Mouse (Mus musculus) forebrain, embryonic 10.5 days (tissue): ENCODE data around the gene Pdpn. TPM values are rescaled to one million over a fixed set of nuclear protein-coding genes. Genes with fewer than 3 reads are reported as not detected.
A peak's percentile ranks its signal among the peaks of the same experiment; 100 is the strongest.

Source experiments
- DNase-seq: peaks from one replicate; pipeline ENCODE4 v3.0.0-alpha.2; 2017; ENCODE audit warnings: low spot score; ENCODE audit errors: extremely low spot score
- H3K27ac ChIP-seq: fragments of 300-500 bp; sonication (generic); 2 replicates; pipeline ENCODE4 v1.5.1; 2016; ENCODE audit warnings: mild to moderate bottlenecking
- H3K27me3 ChIP-seq: fragments of 300-500 bp; sonication (generic); 2 replicates; pipeline ENCODE4 v1.6.1; 2016; ENCODE audit warnings: mild to moderate bottlenecking; ENCODE audit not compliant: poor library complexity, severe bottlenecking
- H3K36me3 ChIP-seq: fragments of 300-500 bp; sonication (generic); replicated peaks from 2 replicates; pipeline ENCODE4 v1.6.1; 2016; ENCODE audit warnings: mild to moderate bottlenecking, moderate library complexity
- H3K4me1 ChIP-seq: fragments of 300-500 bp; sonication (generic); 2 replicates; pipeline ENCODE4 v1.6.1; 2016
- H3K4me3 ChIP-seq: fragments of 300-500 bp; sonication (generic); 2 replicates; pipeline ENCODE4 v1.5.1; 2016; ENCODE audit warnings: mild to moderate bottlenecking, moderate library complexity
- H3K9me3 ChIP-seq: fragments of 300-500 bp; sonication (generic); 2 replicates; pipeline ENCODE4 v1.6.1; 2016; ENCODE audit warnings: mild to moderate bottlenecking, moderate library complexity
- WGBS: fragments of 180-500 bp; shearing (Covaris S2); methylation state at CpG from one replicate; pipeline ENCODE4 v1.1.7; 2016; 5-methylcytosine and 5-hydroxymethylcytosine counted together
- polyA plus RNA-seq: library from polyadenylated mRNA; unstranded; fragments of >200 nt; fragmentation: Nextera tagmentation; extraction: Ambion mirVana; gene quantifications from 2 replicates; pipeline ENCODE4 v1.2.1, GENCODE M21; 2016

Gene Pdpn
- polyA plus RNA-seq, 1 experiment from 2014 or later, result 64.9 TPM

GRCm38 (mm10) chr4:143324176-143324924 lies 25.0 kb upstream of the Pdpn start:
- Histone ChIP-seq H3K27ac (peak overlapping the region; percentile 68; the same call in 1 of the 2 replicates), H3K27me3 (no peaks in the 10 kb centered on the region), H3K4me1 (peaks cover 22% of the 10 kb centered on the region), H3K36me3 (peaks cover 7% of the 10 kb centered on the region; the same call in 1 of the 2 replicates), H3K9me3 (no peaks in the 10 kb centered on the region), H3K4me3 (no peak overlapping the region)
- WGBS, result 24% methylated on average over 8 of the region's 11 CpGs
- DNase-seq, result no peak

- Histone ChIP-seq H3K9me3 (no peaks in the 10 kb centered on the region), H3K4me3 (no peak overlapping the region), H3K4me1 (no peaks in the 10 kb centered on the region), H3K27ac (no peak overlapping the region), H3K36me3 (peaks cover 3% of the 10 kb centered on the region; the same call in 1 of the 2 replicates), H3K27me3 (no peaks in the 10 kb centered on the region)
- no peak for DNase-seq
- WGBS, result 85% methylated on average over 6 of the region's 6 CpGs
Measured at GRCm38 (mm10) chr4:143313299-143313698, 13.9 kb upstream of the Pdpn start.

GRCm38 (mm10) chr4:143311341-143311740 lies 12.0 kb upstream of the Pdpn start:
- Histone ChIP-seq H3K9me3 (no peaks in the 10 kb centered on the region), H3K4me3 (no peak overlapping the region), H3K27ac (no peak overlapping the region), H3K4me1 (peaks cover 2% of the 10 kb centered on the region; the same call in 1 of the 2 replicates), H3K36me3 (peaks cover 3% of the 10 kb centered on the region; the same call in 1 of the 2 replicates), H3K27me3 (no peaks in the 10 kb centered on the region)
- no peak for DNase-seq
- 41% methylated on average over 2 of the region's 2 CpGs for WGBS

GRCm38 (mm10) chr4:143305987-143306772 lies 6.8 kb upstream of the Pdpn start:
- H3K27me3 ChIP-seq, result peaks cover 11% of the 10 kb centered on the region; the same call in 1 of the 2 replicates
- H3K4me3 ChIP-seq, result no peak overlapping the region
- no peak overlapping the region for H3K27ac ChIP-seq
- peaks cover 7% of the 10 kb centered on the region; the same call in 1 of the 2 replicates for H3K36me3 ChIP-seq
- 79% methylated on average over 5 of the region's 5 CpGs for WGBS
- no peak for DNase-seq
- peaks cover 15% of the 10 kb centered on the region for H3K4me1 ChIP-seq
- no peaks in the 10 kb centered on the region for H3K9me3 ChIP-seq

DNA sequence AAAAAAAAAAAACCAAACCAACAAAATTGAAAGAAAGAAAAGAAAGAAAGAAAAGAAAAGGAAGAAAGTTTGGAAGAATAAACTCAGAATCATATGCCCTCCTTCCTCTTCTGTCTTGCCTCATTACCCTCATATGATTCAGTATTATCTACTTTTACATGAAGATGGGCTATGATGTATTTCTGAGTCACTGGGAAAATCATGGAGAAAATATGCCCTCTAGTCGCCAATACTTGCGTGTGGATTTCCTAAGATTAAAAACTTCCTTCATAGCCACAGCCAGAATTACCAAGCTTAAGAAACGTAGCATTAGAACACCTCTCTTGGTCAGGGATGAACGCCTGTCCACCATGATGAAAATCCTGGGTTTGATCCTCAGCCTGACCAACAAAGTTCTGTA lies 5.7 kb upstream of the Pdpn start:
- Histone ChIP-seq H3K36me3 (0 out of 2 replicates have a peak, but pooled peaks cover 4% of the 10 kb centered on the region), H3K9me3 (no peaks in the 10 kb centered on the region), H3K4me1 (peaks cover 26% of the 10 kb centered on the region), H3K4me3 (no peak overlapping the region), H3K27ac (no peak overlapping the region), H3K27me3 (peaks cover 14% of the 10 kb centered on the region; the same call in 1 of the 2 replicates)
- 91% methylated on average over 4 of the region's 4 CpGs for WGBS
- DNase-seq, result no peak

DNA sequence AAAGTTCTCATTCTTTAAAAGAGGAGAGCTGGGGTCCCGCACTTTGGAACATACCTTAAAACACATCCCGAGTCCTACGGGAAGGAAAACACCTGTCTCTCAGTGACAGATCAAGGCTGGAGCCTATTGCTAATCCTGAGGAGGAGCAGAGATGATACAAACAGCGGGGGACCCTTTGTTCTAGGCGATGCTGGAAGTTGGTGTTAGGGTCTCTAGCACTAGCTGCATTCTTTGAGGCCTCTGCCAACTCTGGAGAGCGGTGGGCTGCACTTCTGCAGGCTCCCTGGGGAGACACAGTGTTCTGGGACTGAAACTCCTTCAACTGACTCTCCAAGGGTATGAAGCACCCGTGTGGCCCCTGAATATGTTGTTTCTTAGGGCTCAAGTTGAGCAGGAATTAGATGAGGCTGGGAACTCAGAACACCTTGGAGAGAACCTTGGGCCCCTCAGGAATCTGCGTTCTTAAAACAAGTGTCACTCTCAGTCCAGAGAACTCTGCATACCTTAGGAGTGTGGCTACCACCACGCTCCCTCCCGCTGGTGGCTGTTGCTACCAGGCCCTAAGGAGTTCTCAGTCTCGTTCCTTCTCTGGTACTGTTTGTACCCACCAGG lies 3.0 kb upstream of the Pdpn start:
- Histone ChIP-seq H3K27me3 (peaks cover 29% of the 10 kb centered on the region), H3K4me1 (peaks cover 51% of the 10 kb centered on the region), H3K4me3 (no peak overlapping the region), H3K27ac (no peak overlapping the region), H3K36me3 (0 out of 2 replicates have a peak, but pooled peaks cover 4% of the 10 kb centered on the region), H3K9me3 (no peaks in the 10 kb centered on the region)
- 46% methylated on average over 11 of the region's 11 CpGs for WGBS
- DNase-seq, result no peak

GRCm38 (mm10) chr4:143301875-143302274 lies 2.5 kb upstream of the Pdpn start:
- Histone ChIP-seq H3K9me3 (no peaks in the 10 kb centered on the region), H3K27me3 (peaks cover 31% of the 10 kb centered on the region), H3K36me3 (0 out of 2 replicates have a peak, but pooled peaks cover 4% of the 10 kb centered on the region), H3K27ac (no peak overlapping the region), H3K4me3 (no peak overlapping the region), H3K4me1 (peaks cover 56% of the 10 kb centered on the region)
- 49% methylated on average over 4 of the region's 4 CpGs for WGBS
- no peak for DNase-seq

DNA sequence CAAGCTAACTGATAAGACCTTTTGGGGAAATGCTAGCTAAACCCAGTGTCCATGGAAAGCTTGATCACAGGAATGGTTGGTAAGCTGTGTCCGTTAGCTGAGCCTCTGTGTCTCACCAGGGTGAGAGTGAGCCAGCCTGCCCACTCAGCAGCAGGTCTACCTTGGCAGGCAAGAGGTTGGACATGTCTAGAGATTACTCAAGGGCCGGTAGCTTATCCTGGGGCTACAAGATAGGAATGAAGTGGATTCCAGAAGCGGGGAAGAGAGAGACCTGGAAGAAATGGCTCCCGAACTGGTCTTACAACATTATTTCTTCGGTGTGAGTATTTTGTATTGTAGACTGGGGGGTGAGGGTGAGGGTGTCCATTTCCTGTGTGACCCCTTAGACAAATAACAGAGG lies 1.7 kb upstream of the Pdpn start:
- 0 out of 2 replicates have a peak overlapping the region, but pooled peaks have one; percentile 87 for H3K27ac ChIP-seq
- peak overlapping the region; percentile 67 for H3K4me3 ChIP-seq
- H3K4me1 ChIP-seq, result peaks cover 60% of the 10 kb centered on the region
- H3K27me3 ChIP-seq, result peaks cover 31% of the 10 kb centered on the region
- no peaks in the 10 kb centered on the region for H3K9me3 ChIP-seq
- WGBS, result 67% methylated on average over 5 of the region's 5 CpGs
- H3K36me3 ChIP-seq, result 0 out of 2 replicates have a peak, but pooled peaks cover 4% of the 10 kb centered on the region
- no peak for DNase-seq

GRCm38 (mm10) chr4:143300113-143300688 lies 837 bp upstream of the Pdpn start:
- DNase-seq, result no peak
- peaks cover 69% of the 10 kb centered on the region for H3K4me1 ChIP-seq
- peak overlapping the region; percentile 87 for H3K27ac ChIP-seq

GRCm38 (mm10) chr4:143298431-143299315 lies 691 bp downstream of the Pdpn start:
- H3K4me1 ChIP-seq, result peaks cover 78% of the 10 kb centered on the region
- peak; percentile 67 for DNase-seq
- peak overlapping the region; percentile 87 for H3K27ac ChIP-seq
- H3K27me3 ChIP-seq, result peaks cover 31% of the 10 kb centered on the region
- peaks cover 4% of the 10 kb centered on the region; the same call in 1 of the 2 replicates for H3K9me3 ChIP-seq
- peaks cover 11% of the 10 kb centered on the region for H3K36me3 ChIP-seq
- H3K4me3 ChIP-seq, result peak overlapping the region; percentile 67
- WGBS, result 2% methylated on average over 24 of the region's 24 CpGs

More at GRCm38 (mm10) chr4:143300113-143300688, 837 bp upstream of the Pdpn start:
- Histone ChIP-seq H3K4me3 (peak overlapping the region; percentile 67), H3K9me3 (no peaks in the 10 kb centered on the region), H3K36me3 (0 out of 2 replicates have a peak, but pooled peaks cover under 1% of the 10 kb centered on the region), H3K27me3 (peaks cover 31% of the 10 kb centered on the region)
- 9% methylated on average over 12 of the region's 12 CpGs for WGBS

DNA sequence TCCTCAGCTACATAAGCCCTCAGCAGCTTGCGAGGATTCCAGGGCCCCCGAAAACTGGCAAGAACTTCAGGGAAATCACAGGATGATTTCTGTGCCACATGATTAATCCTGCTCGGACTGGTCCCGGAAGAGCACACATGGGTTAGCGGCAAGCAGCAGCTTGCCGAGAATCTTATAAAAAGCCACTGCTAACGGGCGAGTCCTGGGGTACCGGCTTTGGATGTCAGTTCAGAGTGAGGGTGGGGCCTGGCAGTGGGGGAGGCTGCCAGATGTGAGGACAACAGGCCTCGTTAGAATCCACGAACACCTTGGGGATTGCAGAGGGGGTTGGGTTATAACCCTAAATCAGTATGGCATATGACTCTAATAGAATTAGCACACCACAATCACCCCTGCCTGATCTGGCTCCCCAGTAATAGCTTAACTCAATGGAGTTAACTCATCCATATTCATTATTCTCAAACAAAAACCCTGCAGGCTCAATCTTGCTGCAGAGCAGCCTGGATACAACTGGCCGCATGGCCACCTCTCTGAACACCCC lies 2.3 kb downstream of the Pdpn start:
- H3K4me3 ChIP-seq, result peak overlapping the region; percentile 67
- H3K4me1 ChIP-seq, result peaks cover 75% of the 10 kb centered on the region
- peaks cover 26% of the 10 kb centered on the region for H3K36me3 ChIP-seq
- H3K9me3 ChIP-seq, result peaks cover 18% of the 10 kb centered on the region
- DNase-seq, result peak; percentile 34
- H3K27me3 ChIP-seq, result peaks cover 28% of the 10 kb centered on the region
- peak overlapping the region; percentile 84 for H3K27ac ChIP-seq
- WGBS, result 4% methylated on average over 12 of the region's 12 CpGs
